Mouse (Mus musculus): Measurements from ENCODE around the gene Rab34.
A peak's percentile ranks its signal among the peaks of the same experiment; 100 is the strongest.

- TF ChIP-seq POLR2A (IDR thresholded peaks at IDR 0.05; ENCODE audit: extremely low read depth, insufficient read depth, low read length) (peak; percentile 22; the same call in 1 of the 2 replicates), CTCF (IDR thresholded peaks at IDR 0.05; ENCODE audit: low read depth, low read length) (no peak)
Measured at GRCm38 (mm10) chr11:78188331-78189233, at the start of gene Rab34.
